Mouse (Mus musculus): ENCODE results near the gene Foxn2. TPM values are rescaled to one million over a fixed set of nuclear protein-coding genes. Genes with fewer than 3 reads are reported as not detected.

Gene Foxn2
- total RNA-seq, 2 experiments from 2014 or later = 15.6 to 15.9 TPM

DNA sequence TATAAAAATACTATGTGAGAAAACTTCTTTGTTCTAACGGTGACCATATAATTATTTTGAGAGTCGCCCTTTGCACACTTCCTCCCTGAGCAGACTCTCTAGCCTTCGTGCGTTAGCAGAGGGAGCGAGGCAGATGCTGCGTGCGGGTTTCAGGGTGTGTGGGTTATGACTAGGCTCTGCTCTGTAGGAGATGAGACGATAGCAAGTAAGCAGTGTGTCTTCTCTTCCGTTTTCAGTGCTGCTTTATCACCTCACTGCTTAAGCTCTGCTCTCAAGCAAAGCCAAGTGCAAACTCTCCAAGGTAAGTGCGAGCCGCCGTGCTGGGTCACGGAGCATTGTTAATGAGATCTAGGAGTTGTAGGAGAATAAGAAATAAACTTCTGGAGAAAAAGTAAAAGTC lies 38.5 kb downstream of the Foxn2 start:
- Histone ChIP-seq H3K4me3 (no peak overlapping the region), H3K27ac (no peak overlapping the region)
- no peak for TF ChIP-seq CTCF (IDR thresholded peaks at IDR 0.05)
- intact Hi-C loops (cut with DNase I) = no loop called here
- DNase-seq (ENCODE audit: extremely low spot score in 1 of 2, low spot score in 2 of 2) = no peak

GRCm38 (mm10) chr17:88480369-88480768 lies 39.9 kb downstream of the Foxn2 start:
- H3K27ac ChIP-seq = no peak overlapping the region
- intact Hi-C loops (cut with DNase I) = no loop called here
- no peak overlapping the region for H3K4me3 ChIP-seq
- no peak for TF ChIP-seq CTCF (IDR thresholded peaks at IDR 0.05)
- DNase-seq (ENCODE audit: extremely low spot score in 1 of 2, low spot score in 2 of 2) = no peak

DNA sequence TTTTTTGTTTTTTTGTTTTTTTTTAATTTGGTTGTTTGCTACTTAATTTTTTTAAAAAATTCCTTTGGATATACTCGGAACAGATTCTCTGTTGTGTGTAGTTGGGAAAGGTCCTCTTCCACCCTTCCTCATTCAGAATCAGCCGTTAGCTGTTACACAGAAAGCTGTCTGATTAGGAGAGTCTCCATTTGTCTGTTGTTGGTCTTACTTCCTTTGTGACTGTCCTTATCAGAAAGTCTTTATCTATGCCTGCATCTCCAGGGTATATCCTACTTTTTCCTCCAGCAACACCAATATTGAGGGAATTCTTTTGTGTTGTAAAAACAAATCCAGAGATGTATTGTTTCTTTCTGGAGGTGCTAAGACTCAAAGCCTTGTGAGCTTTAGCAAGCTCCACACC lies 40.6 kb downstream of the Foxn2 start:
- DNase-seq (ENCODE audit: extremely low spot score in 1 of 2, low spot score in 2 of 2) = no peak
- Histone ChIP-seq H3K4me3 (no peak overlapping the region), H3K27ac (no peak overlapping the region)
- intact Hi-C loops (cut with DNase I) = no loop called here
- TF ChIP-seq CTCF (IDR thresholded peaks at IDR 0.05) = no peak

GRCm38 (mm10) chr17:88481587-88481986 lies 41.1 kb downstream of the Foxn2 start:
- Histone ChIP-seq H3K4me3 (no peak overlapping the region), H3K27ac (no peak overlapping the region)
- intact Hi-C loops (cut with DNase I) = no loop called here
- no peak for DNase-seq (ENCODE audit: extremely low spot score in 1 of 2, low spot score in 2 of 2)
- no peak for TF ChIP-seq CTCF (IDR thresholded peaks at IDR 0.05)

GRCm38 (mm10) chr17:88484539-88484938 lies 44.0 kb downstream of the Foxn2 start:
- intact Hi-C loops (cut with DNase I) = no loop called here
- TF ChIP-seq CTCF (IDR thresholded peaks at IDR 0.05) = no peak
- no peak overlapping the region for H3K4me3 ChIP-seq
- H3K27ac ChIP-seq = no peak overlapping the region
- no peak for DNase-seq (ENCODE audit: extremely low spot score in 1 of 2, low spot score in 2 of 2)

DNA sequence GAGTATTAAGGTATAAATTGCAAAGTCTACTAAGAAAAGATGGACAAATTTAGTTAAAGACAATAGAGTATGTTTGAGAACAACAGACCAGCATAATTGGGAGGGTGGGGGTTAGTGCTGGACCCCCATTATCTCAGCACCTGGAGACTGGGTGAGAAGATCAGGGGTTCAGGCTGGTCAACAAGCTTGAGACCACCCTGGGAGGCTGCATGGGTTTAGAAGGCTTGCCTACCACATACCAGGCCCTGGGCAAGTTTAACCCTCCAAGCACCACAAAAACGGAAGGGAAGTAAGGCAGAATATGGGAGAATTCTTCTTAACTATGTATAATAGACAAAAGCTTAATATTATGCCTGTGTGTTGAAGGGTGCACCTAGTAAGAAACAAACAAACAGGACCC lies 44.4 kb downstream of the Foxn2 start:
- TF ChIP-seq CTCF (IDR thresholded peaks at IDR 0.05) = no peak
- H3K4me3 ChIP-seq = no peak overlapping the region
- DNase-seq (ENCODE audit: extremely low spot score in 1 of 2, low spot score in 2 of 2) = no peak
- intact Hi-C loops (cut with DNase I) = no loop called here
- H3K27ac ChIP-seq = no peak overlapping the region

DNA sequence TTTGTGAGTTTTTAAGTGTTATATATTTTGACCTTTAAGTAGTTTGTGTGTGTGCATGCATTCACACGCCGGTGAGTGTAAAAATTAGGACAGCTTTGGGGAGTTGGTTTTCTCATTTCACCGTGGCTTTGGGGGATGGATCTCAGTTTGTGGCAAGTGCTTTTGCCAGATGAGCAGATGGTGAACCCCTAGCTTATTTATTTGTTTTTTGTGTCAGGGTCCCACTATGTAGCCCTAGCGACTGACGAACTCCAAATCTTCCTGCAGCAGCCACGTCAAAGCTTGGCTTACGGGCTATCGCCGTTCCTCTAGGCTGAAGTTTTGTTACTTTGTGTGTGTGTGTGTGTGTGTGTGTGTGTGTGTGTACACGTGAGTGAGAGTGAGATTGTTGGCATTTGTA lies 50.0 kb downstream of the Foxn2 start:
- no peak overlapping the region for H3K4me3 ChIP-seq
- no peak for TF ChIP-seq CTCF (IDR thresholded peaks at IDR 0.05)
- intact Hi-C loops (cut with DNase I) = loop anchor here (5.0 kb wide), 1 partner anchor 48 kb away; the partner anchor contains the start of gene Foxn2
- no peak overlapping the region for H3K27ac ChIP-seq
- no peak for DNase-seq (ENCODE audit: extremely low spot score in 1 of 2, low spot score in 2 of 2)

DNA sequence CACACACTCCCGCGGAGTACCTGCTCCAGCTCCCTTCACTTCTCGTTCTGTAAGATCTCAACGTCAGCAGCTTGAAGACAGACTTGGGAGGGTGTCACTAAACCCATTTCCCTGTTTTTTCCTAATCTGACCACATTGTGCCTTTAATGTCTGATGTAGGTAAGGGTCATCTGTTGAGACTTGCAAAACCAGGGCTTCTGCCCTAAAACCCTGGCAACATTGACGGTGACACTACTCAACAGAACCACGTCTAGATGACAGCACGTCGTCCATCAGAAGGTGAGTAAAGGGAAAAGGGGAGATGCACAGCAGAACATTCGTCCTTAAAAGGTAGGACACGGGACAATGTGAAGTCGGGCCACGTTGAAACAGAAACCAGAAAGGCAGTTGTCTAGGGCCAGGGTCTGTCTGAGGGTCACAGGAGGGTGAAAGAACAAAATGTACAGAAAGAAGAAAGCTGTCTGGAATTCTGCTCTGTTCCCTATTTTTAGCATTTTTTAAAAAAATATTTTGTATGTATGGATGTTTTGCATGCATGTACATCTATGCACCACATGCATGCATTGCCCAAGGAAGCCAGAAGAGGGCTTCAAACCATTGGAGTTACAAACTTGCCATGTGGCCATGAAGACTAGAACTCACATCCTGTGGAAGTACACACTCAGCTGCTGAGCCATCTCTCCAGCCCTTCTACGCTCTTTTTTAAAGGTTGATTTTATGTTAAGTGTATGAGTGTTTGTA lies 51.0 kb downstream of the Foxn2 start:
- DNase-seq (ENCODE audit: extremely low spot score in 1 of 2, low spot score in 2 of 2) = no peak
- no peak overlapping the region for H3K4me3 ChIP-seq
- intact Hi-C loops (cut with DNase I) = loop anchor here (5.0 kb wide), 1 partner anchor 49 kb away; the partner anchor contains the start of gene Foxn2
- no peak overlapping the region for H3K27ac ChIP-seq
- TF ChIP-seq CTCF (IDR thresholded peaks at IDR 0.05) = peak; percentile 34

GRCm38 (mm10) chr17:88492107-88492460 lies 51.6 kb downstream of the Foxn2 start:
- TF ChIP-seq CTCF (IDR thresholded peaks at IDR 0.05) = no peak
- Histone ChIP-seq H3K4me3 (no peak overlapping the region), H3K27ac (no peak overlapping the region)
- DNase-seq (ENCODE audit: extremely low spot score in 1 of 2, low spot score in 2 of 2) = no peak
- intact Hi-C loops (cut with DNase I) = loop anchor here (5.0 kb wide), 1 partner anchor 50 kb away; the partner anchor contains the start of gene Foxn2

DNA sequence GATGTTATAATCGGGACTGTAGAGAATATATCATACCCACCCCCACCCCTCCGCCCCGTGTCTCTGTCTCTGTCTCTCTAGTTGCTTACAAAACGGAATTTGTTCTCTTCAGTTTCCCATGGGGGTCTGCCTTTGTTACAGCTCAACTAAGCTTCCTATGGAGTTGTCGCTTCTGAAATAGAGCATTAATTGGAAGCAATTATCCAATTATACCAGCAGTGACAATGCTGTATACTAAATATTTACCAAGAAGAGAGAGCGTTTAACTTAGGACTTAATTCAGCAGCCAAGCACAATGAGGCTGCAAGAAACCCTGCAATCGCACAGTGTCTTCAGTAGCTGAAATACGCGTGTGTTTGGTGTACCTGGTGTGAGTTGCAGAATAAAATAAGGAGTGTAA lies 53.0 kb downstream of the Foxn2 start:
- no peak for DNase-seq (ENCODE audit: extremely low spot score in 1 of 2, low spot score in 2 of 2)
- no peak for TF ChIP-seq CTCF (IDR thresholded peaks at IDR 0.05)
- Histone ChIP-seq H3K4me3 (no peak overlapping the region), H3K27ac (peak overlapping the region; percentile 71; the same call in 1 of the 2 replicates)
- intact Hi-C loops (cut with DNase I) = loop anchor here (5.0 kb wide), 1 partner anchor 51 kb away; the partner anchor contains the start of gene Foxn2

DNA sequence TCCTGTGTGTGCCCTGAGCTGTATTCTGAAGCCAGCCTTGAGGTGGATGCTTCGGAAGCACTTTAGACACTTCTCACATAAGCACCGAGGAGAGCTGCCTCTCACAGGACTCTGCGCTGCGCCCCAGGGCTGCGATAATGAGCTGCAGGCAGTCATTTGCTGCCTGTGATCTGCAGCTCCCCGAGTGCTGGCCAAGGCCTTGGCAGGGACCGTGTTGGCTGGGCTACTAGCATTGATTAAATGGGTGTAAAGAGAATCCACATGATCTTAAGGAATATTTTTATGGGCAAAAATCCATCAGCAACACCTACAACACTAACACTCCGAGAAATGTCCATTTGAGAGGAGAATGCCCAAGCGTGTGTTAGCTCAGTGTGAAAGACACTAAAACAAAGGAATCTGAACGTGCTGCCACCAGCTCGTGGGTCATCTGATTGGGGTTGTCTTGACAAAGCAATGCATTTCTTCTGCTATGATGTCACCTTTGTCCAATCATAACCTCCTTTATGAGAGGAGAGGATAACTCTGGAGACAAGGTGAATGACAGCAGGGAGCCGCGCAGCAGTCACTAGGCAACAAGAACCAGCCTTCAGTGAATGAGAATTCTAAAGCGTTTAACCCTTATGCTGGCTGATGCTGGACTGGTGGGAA lies 53.7 kb downstream of the Foxn2 start:
- TF ChIP-seq CTCF (IDR thresholded peaks at IDR 0.05) = no peak
- peak; percentile 37 to 43 for DNase-seq (ENCODE audit: extremely low spot score in 1 of 2, low spot score in 2 of 2)
- intact Hi-C loops (cut with DNase I) = loop anchor here (5.0 kb wide), 1 partner anchor 52 kb away; the partner anchor contains the start of gene Foxn2

DNA sequence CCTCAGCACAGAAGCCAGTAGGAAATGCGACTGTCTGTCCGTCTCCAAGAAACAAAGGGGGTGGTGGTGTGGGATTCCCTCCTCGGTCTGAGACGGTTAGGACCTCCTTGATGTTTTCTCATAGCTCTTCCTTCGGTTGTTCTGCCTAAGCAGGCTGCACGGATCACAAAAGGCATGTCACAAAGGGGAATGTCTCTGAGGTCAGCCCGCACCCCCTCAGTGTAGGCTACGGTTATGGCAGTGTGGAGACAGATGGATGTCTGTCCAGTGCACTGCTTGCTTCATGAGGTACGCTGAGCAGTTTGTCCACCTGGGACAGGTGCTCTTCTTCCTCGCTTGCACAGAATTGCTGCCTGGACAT lies 54.2 kb downstream of the Foxn2 start:
- TF ChIP-seq CTCF (IDR thresholded peaks at IDR 0.05) = no peak
- peak overlapping the region; percentile 71; the same call in 1 of the 2 replicates for H3K27ac ChIP-seq
- no peak for DNase-seq (ENCODE audit: extremely low spot score in 1 of 2, low spot score in 2 of 2)
- intact Hi-C loops (cut with DNase I) = loop anchor here (5.0 kb wide), 1 partner anchor 52 kb away; the partner anchor contains the start of gene Foxn2
- peak overlapping the region; percentile 33 for H3K4me3 ChIP-seq

More for the DNA sequence above, 53.7 kb downstream of the Foxn2 start:
- H3K27ac ChIP-seq = peak overlapping the region; percentile 71
- H3K4me3 ChIP-seq = peak overlapping the region; percentile 33
